Mouse (Mus musculus): ENCODE data around the gene Scamp1. TPM values are rescaled to one million over a fixed set of nuclear protein-coding genes. Genes with fewer than 3 reads are reported as not detected.

Scamp1 gene
- polyA plus RNA-seq, 1 experiment from 2014 or later = 28.8 TPM

GRCm38 (mm10) chr13:94231871-94232270 is 53.8 kb downstream of the Scamp1 start:
- Histone ChIP-seq H3K4me2 (no peak overlapping the region), H3K27me3 (ENCODE audit: insufficient read depth, low read length) (no peaks in the 10 kb centered on the region), H3K27ac (ENCODE audit: low read depth) (no peak overlapping the region), H3K36me3 (ENCODE audit: insufficient read depth) (peaks cover 18% of the 10 kb centered on the region; the same call in 1 of the 2 replicates), H3K9ac (no peak overlapping the region), H3K9me3 (ENCODE audit: low read depth, low read length) (no peaks in the 10 kb centered on the region), H3K4me3 (ENCODE audit: low read depth, low read length) (no peak overlapping the region), H3K4me1 (ENCODE audit: insufficient read depth) (no peaks in the 10 kb centered on the region)
- no peak for ATAC-seq (ENCODE audit: insufficient read depth)
- no peak for TF ChIP-seq CTCF (IDR thresholded peaks at IDR 0.05; ENCODE audit: low read depth)
- DNase-seq = no peak
- WGBS = 78% methylated on average over 14 of the region's 14 CpGs

GRCm38 (mm10) chr13:94224717-94225705 is 60.6 kb downstream of the Scamp1 start:
- whole genome bisulfite sequencing = 91% methylated on average over 38 of the region's 38 CpGs
- no peak overlapping the region for H3K4me3 ChIP-seq (ENCODE audit: low read depth, low read length)
- no peak overlapping the region for H3K9ac ChIP-seq
- H3K36me3 ChIP-seq (ENCODE audit: insufficient read depth) = peaks cover 20% of the 10 kb centered on the region; the same call in 1 of the 2 replicates
- H3K4me1 ChIP-seq (ENCODE audit: insufficient read depth) = no peaks in the 10 kb centered on the region
- H3K27ac ChIP-seq (ENCODE audit: low read depth) = no peak overlapping the region
- TF ChIP-seq CTCF (IDR thresholded peaks at IDR 0.05; ENCODE audit: low read depth) = no peak; the same call in 1 of the 2 replicates
- no peaks in the 10 kb centered on the region for H3K9me3 ChIP-seq (ENCODE audit: low read depth, low read length)
- DNase-seq (no peak), ATAC-seq (ENCODE audit: insufficient read depth) (no peak)
- H3K27me3 ChIP-seq (ENCODE audit: insufficient read depth, low read length) = no peaks in the 10 kb centered on the region
- H3K4me2 ChIP-seq = no peak overlapping the region

- no peak overlapping the region for H3K4me3 ChIP-seq (ENCODE audit: low read depth, low read length)
- H3K9ac ChIP-seq = no peak overlapping the region
- H3K4me2 ChIP-seq = no peak overlapping the region
- no peaks in the 10 kb centered on the region for H3K9me3 ChIP-seq (ENCODE audit: low read depth, low read length)
- ATAC-seq (ENCODE audit: insufficient read depth) (no peak), DNase-seq (no peak)
- H3K36me3 ChIP-seq (ENCODE audit: insufficient read depth) = peaks cover 15% of the 10 kb centered on the region; the same call in 1 of the 2 replicates
- no peaks in the 10 kb centered on the region for H3K4me1 ChIP-seq (ENCODE audit: insufficient read depth)
- no peak for TF ChIP-seq CTCF (IDR thresholded peaks at IDR 0.05; ENCODE audit: low read depth)
- WGBS = 71% methylated on average over 14 of the region's 14 CpGs
- no peak overlapping the region for H3K27ac ChIP-seq (ENCODE audit: low read depth)
- H3K27me3 ChIP-seq (ENCODE audit: insufficient read depth, low read length) = no peaks in the 10 kb centered on the region
These were observed 62.0 kb downstream of the Scamp1 start for GRCm38 (mm10) chr13:94223609-94224008.

- no peak overlapping the region for H3K4me3 ChIP-seq (ENCODE audit: low read depth, low read length)
- no peak overlapping the region for H3K9ac ChIP-seq
- H3K27me3 ChIP-seq (ENCODE audit: insufficient read depth, low read length) = no peaks in the 10 kb centered on the region
- no peak overlapping the region for H3K4me2 ChIP-seq
- ATAC-seq (ENCODE audit: insufficient read depth) (no peak), DNase-seq (peak; percentile 34)
- H3K27ac ChIP-seq (ENCODE audit: low read depth) = no peak overlapping the region
- H3K36me3 ChIP-seq (ENCODE audit: insufficient read depth) = peaks cover 7% of the 10 kb centered on the region; the same call in 1 of the 2 replicates
- peaks cover 3% of the 10 kb centered on the region; the same call in 1 of the 2 replicates for H3K4me1 ChIP-seq (ENCODE audit: insufficient read depth)
- peak; percentile 49 for TF ChIP-seq CTCF (IDR thresholded peaks at IDR 0.05; ENCODE audit: low read depth)
- WGBS = 83% methylated on average over 2 of the region's 2 CpGs
- H3K9me3 ChIP-seq (ENCODE audit: low read depth, low read length) = no peaks in the 10 kb centered on the region
These were observed 72.9 kb downstream of the Scamp1 start for GRCm38 (mm10) chr13:94212716-94213115.

GRCm38 (mm10) chr13:94212179-94212578 is 73.5 kb downstream of the Scamp1 start:
- H3K27ac ChIP-seq (ENCODE audit: low read depth) = no peak overlapping the region
- no peaks in the 10 kb centered on the region for H3K9me3 ChIP-seq (ENCODE audit: low read depth, low read length)
- H3K27me3 ChIP-seq (ENCODE audit: insufficient read depth, low read length) = no peaks in the 10 kb centered on the region
- DNase-seq (no peak), ATAC-seq (ENCODE audit: insufficient read depth) (no peak)
- H3K4me1 ChIP-seq (ENCODE audit: insufficient read depth) = peaks cover 3% of the 10 kb centered on the region; the same call in 1 of the 2 replicates
- H3K4me3 ChIP-seq (ENCODE audit: low read depth, low read length) = no peak overlapping the region
- H3K36me3 ChIP-seq (ENCODE audit: insufficient read depth) = peaks cover 7% of the 10 kb centered on the region; the same call in 1 of the 2 replicates
- 93% methylated on average over 2 of the region's 2 CpGs for WGBS
- H3K4me2 ChIP-seq = no peak overlapping the region
- H3K9ac ChIP-seq = no peak overlapping the region
- no peak for TF ChIP-seq CTCF (IDR thresholded peaks at IDR 0.05; ENCODE audit: low read depth)

GRCm38 (mm10) chr13:94211236-94212119 is 74.2 kb downstream of the Scamp1 start:
- Histone ChIP-seq H3K4me3 (ENCODE audit: low read depth, low read length) (no peak overlapping the region), H3K4me2 (no peak overlapping the region), H3K27ac (ENCODE audit: low read depth) (no peak overlapping the region), H3K27me3 (ENCODE audit: insufficient read depth, low read length) (no peaks in the 10 kb centered on the region), H3K9me3 (ENCODE audit: low read depth, low read length) (no peaks in the 10 kb centered on the region), H3K36me3 (ENCODE audit: insufficient read depth) (peaks cover 7% of the 10 kb centered on the region; the same call in 1 of the 2 replicates), H3K9ac (no peak overlapping the region), H3K4me1 (ENCODE audit: insufficient read depth) (peaks cover 3% of the 10 kb centered on the region; the same call in 1 of the 2 replicates)
- DNase-seq = peak; percentile 80
- no peak for TF ChIP-seq CTCF (IDR thresholded peaks at IDR 0.05; ENCODE audit: low read depth)
- ATAC-seq (ENCODE audit: insufficient read depth) = peak; percentile 56; the same call in 1 of the 2 replicates
- WGBS = 48% methylated on average over 6 of the region's 6 CpGs

Measured in lung, embryonic 14.5 days (tissue).